Mouse (Mus musculus): ENCODE measurements at regions not wholly inside any gene's neighbourhood (a gene's known extent, or its start where the extent isn't known, plus 50 kb on each side); places are given as distances from the start of the nearest gene placed in this dataset.

- TF ChIP-seq CTCF (IDR thresholded peaks at IDR 0.05; ENCODE audit: borderline replicate concordance, insufficient read depth, low read depth, low read length) (no peak), POLR2A (IDR thresholded peaks at IDR 0.05; ENCODE audit: borderline replicate concordance, insufficient read depth, low read length) (no peak)
Observed at GRCm38 (mm10) chr3:52746917-52747316, 270.1 kb downstream of the Cog6 start.

All from cerebellum, adult 2 months (tissue).